Mouse (Mus musculus) cerebellum, adult (tissue): ENCODE results near the gene Col4a4.

Experiments
- ATAC-seq: cut with Nextera tagmentation; 2 replicates; pipeline ENCODE4 v1.9.2; 2017; ENCODE audit warnings: mild to moderate bottlenecking, moderate library complexity, mixed read lengths; ENCODE audit not compliant: insufficient number of reproducible peaks, low FRiP score, low TSS enrichment

The Col4a4 gene

GRCm38 (mm10) chr1:82586713-82587399 lies at the start of gene Col4a4, which contains the start of gene Col4a3:
Col4a4 (minus strand) TSS chr1:82586849.
Col4a3 (plus strand) TSS chr1:82586921.
- ATAC-seq: peak; percentile 71

GRCm38 (mm10) chr1:82636321-82636720 lies 49.7 kb upstream of the Col4a4 start:
- no peak for ATAC-seq

- ATAC-seq: no peak
Observed at GRCm38 (mm10) chr1:82635254-82635620, 48.6 kb upstream of the Col4a4 start.

- peak; percentile 68; the same call in 1 of the 2 replicates for ATAC-seq
Observed at GRCm38 (mm10) chr1:82634545-82635253, 48.0 kb upstream of the Col4a4 start.

GRCm38 (mm10) chr1:82631169-82631792 lies 44.6 kb upstream of the Col4a4 start:
- no peak for ATAC-seq

- no peak for ATAC-seq
Observed at GRCm38 (mm10) chr1:82629495-82629894, 42.8 kb upstream of the Col4a4 start.

- ATAC-seq: no peak
Observed at GRCm38 (mm10) chr1:82627652-82628051, 41.0 kb upstream of the Col4a4 start.

- ATAC-seq: no peak
Observed at GRCm38 (mm10) chr1:82625474-82625873, 38.8 kb upstream of the Col4a4 start.

GRCm38 (mm10) chr1:82624934-82625333 lies 38.3 kb upstream of the Col4a4 start:
- ATAC-seq: no peak

GRCm38 (mm10) chr1:82619981-82620380 lies 33.3 kb upstream of the Col4a4 start:
- ATAC-seq: no peak

GRCm38 (mm10) chr1:82618592-82618991 lies 31.9 kb upstream of the Col4a4 start:
- ATAC-seq: no peak

- no peak for ATAC-seq
Observed at GRCm38 (mm10) chr1:82618001-82618400, 31.4 kb upstream of the Col4a4 start.

GRCm38 (mm10) chr1:82612061-82612660 lies 25.5 kb upstream of the Col4a4 start:
- no peak for ATAC-seq

GRCm38 (mm10) chr1:82608646-82609262 lies 22.1 kb upstream of the Col4a4 start:
- no peak; the same call in 1 of the 2 replicates for ATAC-seq

GRCm38 (mm10) chr1:82605856-82606255 lies 19.2 kb upstream of the Col4a4 start:
- no peak for ATAC-seq

- ATAC-seq: no peak
Observed at GRCm38 (mm10) chr1:82605347-82605746, 18.7 kb upstream of the Col4a4 start.

- no peak for ATAC-seq
Observed at GRCm38 (mm10) chr1:82603198-82603950, 16.7 kb upstream of the Col4a4 start.

GRCm38 (mm10) chr1:82596864-82597596 lies 10.4 kb upstream of the Col4a4 start:
- no peak for ATAC-seq

GRCm38 (mm10) chr1:82590266-82590665 lies 3.6 kb upstream of the Col4a4 start:
- no peak for ATAC-seq
